Mouse (Mus musculus) limb, embryonic 10.5 days (tissue): ENCODE measurements around the gene St6gal1. TPM values are rescaled to one million over a fixed set of nuclear protein-coding genes. Genes with fewer than 3 reads are reported as not detected.

Source experiments
- DNase-seq: peaks from one replicate; pipeline ENCODE4 v3.0.0-alpha.2; 2017; ENCODE audit warnings: low spot score
- H3K27ac ChIP-seq: fragments of 300-500 bp; sonication (generic); 2 replicates; pipeline ENCODE4 v1.5.1; 2016; ENCODE audit warnings: mild to moderate bottlenecking
- H3K27me3 ChIP-seq: fragments of 300-500 bp; sonication (generic); 2 replicates; pipeline ENCODE4 v1.6.1; 2016; ENCODE audit warnings: low read depth, mild to moderate bottlenecking; ENCODE audit not compliant: poor library complexity, severe bottlenecking
- H3K36me3 ChIP-seq: fragments of 300-500 bp; sonication (generic); 2 replicates; pipeline ENCODE4 v1.6.1; 2016; ENCODE audit warnings: mild to moderate bottlenecking, moderate library complexity
- H3K4me1 ChIP-seq: fragments of 300-500 bp; sonication (generic); 2 replicates; pipeline ENCODE4 v1.6.1; 2016
- H3K4me3 ChIP-seq: fragments of 300-500 bp; sonication (generic); 2 replicates; pipeline ENCODE4 v1.5.1; 2016; ENCODE audit warnings: mild to moderate bottlenecking, moderate library complexity
- H3K9me3 ChIP-seq: fragments of 300-500 bp; sonication (generic); replicated peaks from 2 replicates; pipeline ENCODE4 v1.6.1; 2016; ENCODE audit warnings: mild to moderate bottlenecking
- WGBS: fragments of 180-500 bp; shearing (Covaris S2); methylation state at CpG from one replicate; pipeline ENCODE4 v1.1.7; 2016; 5-methylcytosine and 5-hydroxymethylcytosine counted together
- polyA plus RNA-seq: library from polyadenylated mRNA; unstranded; fragments of >200 nt; fragmentation: Nextera tagmentation; extraction: Ambion mirVana; gene quantifications from 2 replicates; pipeline ENCODE4 v1.2.1, GENCODE M21; 2016

The St6gal1 gene
- polyA plus RNA-seq, 1 experiment from 2014 or later: 26.7 TPM

DNA sequence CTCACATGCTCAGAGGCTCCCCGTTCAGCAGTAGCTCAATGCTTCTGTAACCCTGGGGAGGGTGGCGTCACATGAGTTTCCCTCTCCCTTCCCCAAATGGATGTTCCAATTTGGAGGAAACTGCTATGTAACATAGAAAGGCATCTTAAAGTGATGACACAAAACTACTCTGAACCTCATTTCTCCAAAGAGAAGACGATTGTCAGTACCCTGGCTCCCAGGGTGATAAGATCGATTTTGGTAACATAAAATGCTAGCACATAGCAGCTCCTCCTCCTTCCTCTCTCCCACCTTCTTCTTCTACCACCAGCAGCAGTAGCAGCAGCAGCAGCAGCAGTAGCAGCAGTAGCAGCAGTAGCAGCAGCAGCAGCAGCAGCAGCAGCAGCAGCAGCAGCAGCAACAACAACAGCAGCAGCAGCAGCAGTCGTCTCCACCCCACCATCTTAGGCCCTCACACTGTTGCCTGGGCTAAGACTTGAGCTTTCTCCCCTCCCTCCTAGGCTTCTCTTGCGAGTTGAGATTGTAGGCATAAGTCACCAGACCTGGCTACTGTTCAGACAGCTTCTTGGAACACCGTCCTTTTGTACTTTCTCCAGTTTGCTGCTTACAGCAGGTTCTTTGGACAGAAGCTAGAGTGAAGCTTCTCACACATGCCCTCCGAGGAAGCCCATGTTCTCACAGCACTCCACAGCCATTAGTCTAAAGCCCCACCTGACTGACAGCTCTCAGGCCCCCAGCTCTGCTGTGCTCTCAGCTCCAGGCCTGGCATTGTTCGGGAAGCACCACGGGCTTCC is 81.5 kb downstream of the St6gal1 start:
- no peak for DNase-seq
- H3K4me1 ChIP-seq: peaks cover 4% of the 10 kb centered on the region; the same call in 1 of the 2 replicates
- no peak overlapping the region for H3K4me3 ChIP-seq
- 81% methylated on average over 10 of the region's 10 CpGs for WGBS
- peaks cover 15% of the 10 kb centered on the region for H3K36me3 ChIP-seq
- H3K9me3 ChIP-seq: no peaks in the 10 kb centered on the region
- no peaks in the 10 kb centered on the region for H3K27me3 ChIP-seq
- H3K27ac ChIP-seq: no peak overlapping the region

DNA sequence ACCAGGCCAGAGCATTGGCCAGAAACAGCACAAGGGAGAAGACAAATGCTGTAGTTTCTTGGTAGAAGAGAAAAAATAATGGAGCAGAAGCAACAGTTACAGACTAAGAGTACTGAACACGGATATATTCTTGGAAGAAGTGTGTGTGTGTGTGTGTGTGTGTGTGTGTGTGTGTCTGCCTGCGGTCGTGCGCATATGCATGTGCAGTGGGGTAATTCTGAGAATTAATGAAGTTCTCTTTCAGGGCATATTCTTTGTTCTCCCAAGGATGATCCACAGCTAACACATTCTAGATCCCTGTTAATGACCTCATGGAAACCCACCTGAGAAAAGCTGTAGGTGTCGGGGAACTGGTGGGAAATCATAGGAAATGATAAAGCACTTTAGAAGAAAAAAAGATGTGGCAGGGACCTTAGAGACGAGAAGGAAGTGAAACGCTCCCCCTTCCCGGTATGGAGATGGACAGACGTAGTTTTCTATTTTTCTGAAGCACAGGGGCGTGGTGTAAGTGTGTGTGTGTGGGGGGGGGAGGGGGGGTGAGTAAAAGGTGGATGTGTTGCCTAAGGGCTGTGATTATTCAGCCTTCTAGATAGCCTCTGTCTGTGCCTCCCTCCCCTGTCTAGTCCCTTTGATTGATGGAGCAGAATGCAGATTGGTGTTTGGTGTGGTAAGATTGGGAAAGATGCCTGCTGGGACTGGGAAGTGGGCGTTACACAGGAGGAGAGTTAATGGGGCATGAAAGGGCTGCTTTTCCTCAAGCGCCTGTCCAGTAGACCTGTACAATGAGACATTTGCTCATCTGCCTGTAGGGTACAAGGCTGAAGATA is 82.8 kb downstream of the St6gal1 start:
- no peaks in the 10 kb centered on the region for H3K9me3 ChIP-seq
- no peak overlapping the region for H3K4me3 ChIP-seq
- no peak overlapping the region for H3K27ac ChIP-seq
- DNase-seq: no peak
- H3K27me3 ChIP-seq: no peaks in the 10 kb centered on the region
- peaks cover 4% of the 10 kb centered on the region; the same call in 1 of the 2 replicates for H3K4me1 ChIP-seq
- H3K36me3 ChIP-seq: peaks cover 15% of the 10 kb centered on the region
- WGBS: 58% methylated on average over 12 of the region's 12 CpGs

DNA sequence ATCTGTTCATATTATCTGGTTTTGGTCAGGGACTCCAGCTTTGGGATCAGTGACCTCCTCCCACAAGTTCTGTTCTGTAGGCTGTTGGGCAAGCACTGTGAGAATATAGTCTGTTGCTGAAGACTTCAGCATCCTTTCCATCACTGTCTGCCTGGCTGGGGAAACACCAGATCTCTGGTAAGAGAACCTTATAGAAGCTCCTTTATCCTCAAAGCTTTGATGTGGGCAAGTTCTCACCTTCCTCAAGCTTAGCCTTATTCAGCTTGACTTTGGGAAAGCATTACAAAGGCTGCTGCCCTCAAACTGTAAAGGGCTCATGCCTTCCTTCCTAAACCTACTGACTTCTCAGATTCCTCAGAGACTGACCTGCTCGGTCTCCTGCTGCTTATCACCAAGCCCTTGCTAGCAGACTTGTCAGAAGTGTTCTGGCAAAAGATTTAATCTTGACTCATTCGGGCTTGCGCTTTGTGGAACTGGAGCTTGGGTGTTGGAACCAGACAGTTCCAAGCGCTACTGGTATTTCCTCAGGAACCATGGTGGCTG is 83.5 kb downstream of the St6gal1 start:
- Histone ChIP-seq H3K4me1 (peaks cover 2% of the 10 kb centered on the region; the same call in 1 of the 2 replicates), H3K36me3 (peaks cover 15% of the 10 kb centered on the region), H3K27ac (no peak overlapping the region), H3K27me3 (no peaks in the 10 kb centered on the region), H3K4me3 (no peak overlapping the region), H3K9me3 (no peaks in the 10 kb centered on the region)
- WGBS: 42% methylated on average over 4 of the region's 4 CpGs
- DNase-seq: no peak

DNA sequence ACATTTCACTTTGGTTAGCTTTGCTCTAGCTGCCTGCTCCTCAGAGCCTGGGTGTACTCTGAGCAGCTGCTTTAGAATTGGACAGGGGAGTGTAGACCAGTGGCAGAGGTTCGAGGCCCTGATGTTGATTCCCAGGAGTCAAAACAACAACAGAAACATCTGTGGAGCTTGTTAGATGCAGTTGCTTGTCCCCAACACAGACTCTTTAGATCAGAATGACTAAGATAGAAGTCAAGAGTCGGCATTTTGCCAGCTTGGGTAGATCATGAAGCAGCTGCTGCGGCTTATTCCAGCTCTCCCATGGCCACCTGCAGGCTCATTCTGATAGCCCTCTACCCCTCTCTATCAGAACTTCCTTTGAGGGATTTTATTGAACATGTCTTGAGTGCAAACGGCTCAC is 84.5 kb downstream of the St6gal1 start:
- no peaks in the 10 kb centered on the region for H3K27me3 ChIP-seq
- no peaks in the 10 kb centered on the region for H3K4me1 ChIP-seq
- no peak overlapping the region for H3K4me3 ChIP-seq
- peaks cover 11% of the 10 kb centered on the region for H3K36me3 ChIP-seq
- no peak for DNase-seq
- H3K9me3 ChIP-seq: no peaks in the 10 kb centered on the region
- no peak overlapping the region for H3K27ac ChIP-seq
- 80% methylated on average over 4 of the region's 4 CpGs for WGBS

DNA sequence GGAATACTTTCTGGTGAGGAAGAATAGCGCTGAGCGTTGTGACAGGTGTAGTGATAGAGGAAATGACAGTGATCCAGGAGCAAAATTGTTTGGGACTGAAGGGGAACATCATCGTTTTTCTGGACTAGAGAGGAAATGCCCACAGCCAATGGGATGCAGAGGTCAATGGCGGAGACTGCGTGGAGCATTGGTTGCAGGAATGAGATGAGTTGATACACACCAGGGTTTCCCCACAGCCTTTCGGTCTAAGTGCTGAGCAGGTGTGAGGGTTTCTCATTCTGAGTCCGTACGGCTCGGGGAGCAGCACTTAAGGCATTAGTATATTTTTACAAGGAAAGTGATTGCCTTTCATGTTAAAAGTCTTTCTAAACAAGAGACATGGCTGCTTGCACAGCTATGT is 88.1 kb downstream of the St6gal1 start:
- H3K4me1 ChIP-seq: 0 out of 2 replicates have a peak, but pooled peaks cover 3% of the 10 kb centered on the region
- no peak for DNase-seq
- no peak overlapping the region for H3K4me3 ChIP-seq
- 94% methylated on average over 9 of the region's 9 CpGs for WGBS
- no peak overlapping the region for H3K27ac ChIP-seq
- H3K9me3 ChIP-seq: no peaks in the 10 kb centered on the region
- H3K36me3 ChIP-seq: peaks cover 10% of the 10 kb centered on the region; the same call in 1 of the 2 replicates
- H3K27me3 ChIP-seq: no peaks in the 10 kb centered on the region

DNA sequence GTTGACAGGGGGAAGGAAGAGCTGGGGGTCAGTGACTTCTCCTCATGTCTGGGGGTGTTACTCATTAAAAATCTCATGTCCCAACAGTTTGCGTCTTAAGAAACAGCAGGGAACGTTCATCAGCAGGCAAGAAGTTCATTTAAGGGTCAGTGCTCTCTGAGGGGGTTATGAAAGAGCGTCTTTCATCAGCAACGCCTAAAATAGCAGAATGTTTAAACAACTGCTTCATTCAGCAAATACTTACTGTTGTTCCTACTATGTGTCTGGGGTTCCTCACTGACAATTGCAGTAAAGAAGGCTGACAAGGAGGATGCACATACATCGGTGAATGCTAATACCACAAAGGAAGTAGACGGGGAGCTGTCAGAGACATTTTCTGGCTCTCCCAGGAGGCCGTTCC is 90.2 kb downstream of the St6gal1 start:
- WGBS: 66% methylated on average over 7 of the region's 7 CpGs
- peaks cover 27% of the 10 kb centered on the region for H3K36me3 ChIP-seq
- H3K27ac ChIP-seq: no peak overlapping the region
- H3K27me3 ChIP-seq: no peaks in the 10 kb centered on the region
- H3K4me1 ChIP-seq: 0 out of 2 replicates have a peak, but pooled peaks cover 3% of the 10 kb centered on the region
- DNase-seq: no peak
- no peak overlapping the region for H3K4me3 ChIP-seq
- H3K9me3 ChIP-seq: no peaks in the 10 kb centered on the region

DNA sequence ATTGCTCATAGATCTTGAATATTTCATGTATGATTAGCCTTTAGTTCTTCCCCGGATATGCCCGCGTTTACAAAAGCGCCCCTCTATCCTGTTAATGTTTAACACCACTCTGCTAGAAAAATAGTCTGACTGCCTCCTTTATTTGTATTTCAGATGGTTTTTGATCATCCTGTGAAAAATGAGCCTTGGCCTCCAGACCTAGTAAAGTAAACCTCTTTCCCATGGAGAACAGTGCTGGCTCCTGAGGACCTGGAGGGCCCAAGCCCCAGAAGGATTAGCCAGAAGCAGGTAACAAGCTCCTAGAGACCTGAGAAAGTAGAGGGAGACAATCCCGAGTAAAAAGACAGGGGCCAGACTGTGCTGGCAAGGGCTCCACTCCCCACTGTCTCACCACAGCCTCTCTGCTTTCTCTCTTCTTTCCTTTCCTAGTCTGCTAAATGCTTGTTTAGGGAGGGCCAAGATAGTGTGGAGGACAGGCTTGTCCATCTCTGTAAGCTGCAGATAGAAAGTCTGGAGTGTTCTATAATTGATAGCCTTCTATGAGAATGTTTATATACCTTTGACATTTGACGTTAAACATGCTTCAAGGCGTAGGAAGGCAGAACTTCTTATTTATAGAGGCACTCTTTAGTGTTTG is 93.0 kb downstream of the St6gal1 start:
- Histone ChIP-seq H3K9me3 (no peaks in the 10 kb centered on the region), H3K4me3 (no peak overlapping the region), H3K36me3 (peaks cover 53% of the 10 kb centered on the region), H3K4me1 (0 out of 2 replicates have a peak, but pooled peaks cover 3% of the 10 kb centered on the region), H3K27ac (no peak overlapping the region), H3K27me3 (no peaks in the 10 kb centered on the region)
- 84% methylated on average over 7 of the region's 7 CpGs for WGBS
- no peak for DNase-seq

DNA sequence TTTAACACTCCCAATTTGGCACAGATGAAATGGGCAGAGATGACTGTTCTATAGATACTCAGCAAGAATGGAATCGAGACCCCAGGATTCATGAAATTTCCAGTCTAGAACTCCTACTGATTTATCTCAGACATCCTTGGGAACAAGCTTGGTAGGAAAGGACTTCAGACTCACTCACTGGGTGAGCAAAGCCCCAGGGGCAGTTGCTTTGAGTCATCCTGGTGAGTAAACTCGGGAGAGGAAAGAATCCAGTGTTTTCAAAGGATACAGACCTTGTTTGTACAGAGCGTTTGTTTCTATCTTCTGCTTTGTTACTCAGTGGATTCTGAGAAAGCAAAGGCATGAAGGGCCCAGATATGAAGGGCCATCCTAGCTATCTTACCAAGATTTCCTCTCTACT is 95.5 kb downstream of the St6gal1 start:
- H3K4me3 ChIP-seq: no peak overlapping the region
- 89% methylated on average over 3 of the region's 3 CpGs for WGBS
- H3K27me3 ChIP-seq: no peaks in the 10 kb centered on the region
- DNase-seq: no peak
- no peaks in the 10 kb centered on the region for H3K9me3 ChIP-seq
- peaks cover 57% of the 10 kb centered on the region for H3K36me3 ChIP-seq
- 0 out of 2 replicates have a peak, but pooled peaks cover under 1% of the 10 kb centered on the region for H3K4me1 ChIP-seq
- H3K27ac ChIP-seq: no peak overlapping the region

DNA sequence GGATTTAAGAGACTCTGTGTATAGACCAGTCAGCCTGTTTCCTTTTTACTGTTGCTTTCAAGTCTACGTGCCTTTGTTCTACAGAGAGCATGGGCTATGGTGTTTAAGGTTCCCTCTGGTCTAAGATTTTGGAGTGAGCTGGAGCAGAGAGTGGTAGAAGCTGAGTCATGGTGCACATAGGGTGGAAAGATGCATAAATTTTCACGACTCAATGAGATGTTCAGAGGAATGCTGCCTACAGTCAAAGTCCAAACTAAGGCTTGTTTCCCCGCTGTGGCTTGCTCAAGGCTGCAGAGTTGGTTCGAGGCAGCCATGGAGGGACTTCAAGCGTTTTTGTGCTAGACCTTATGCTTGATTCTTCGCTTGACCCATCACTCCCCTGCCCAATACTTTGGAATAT is 96.0 kb downstream of the St6gal1 start:
- no peak overlapping the region for H3K4me3 ChIP-seq
- WGBS: 94% methylated on average over 6 of the region's 6 CpGs
- no peak for DNase-seq

DNA sequence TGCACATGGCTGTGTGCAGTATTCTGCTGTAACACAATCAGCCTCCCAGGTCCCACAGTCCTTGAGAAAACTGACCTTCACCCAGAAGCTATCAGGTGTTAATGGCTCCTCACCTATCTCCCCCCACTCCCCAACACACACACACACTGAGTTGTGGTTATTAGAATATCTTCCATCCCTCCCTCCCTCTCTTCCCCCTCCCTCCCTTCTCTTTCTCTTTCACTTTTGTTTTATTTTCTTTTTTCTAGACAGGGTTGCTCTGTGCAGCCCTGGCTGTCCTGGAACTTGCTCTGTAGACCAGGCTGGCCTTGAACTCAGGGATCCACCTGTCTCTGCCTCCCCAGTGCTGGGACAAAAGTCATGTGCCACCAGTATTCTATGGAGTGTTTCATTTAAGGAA is 97.9 kb downstream of the St6gal1 start:
- no peak overlapping the region for H3K4me3 ChIP-seq
- no peak for DNase-seq
- H3K36me3 ChIP-seq: peaks cover 60% of the 10 kb centered on the region
- H3K9me3 ChIP-seq: no peaks in the 10 kb centered on the region
- H3K4me1 ChIP-seq: peaks cover 5% of the 10 kb centered on the region; the same call in 1 of the 2 replicates
- no peaks in the 10 kb centered on the region for H3K27me3 ChIP-seq
- H3K27ac ChIP-seq: no peak overlapping the region

More for the DNA sequence above, 96.0 kb downstream of the St6gal1 start:
- Histone ChIP-seq H3K27ac (no peak overlapping the region), H3K27me3 (no peaks in the 10 kb centered on the region), H3K9me3 (no peaks in the 10 kb centered on the region), H3K36me3 (peaks cover 58% of the 10 kb centered on the region), H3K4me1 (peaks cover 5% of the 10 kb centered on the region; the same call in 1 of the 2 replicates)

DNA sequence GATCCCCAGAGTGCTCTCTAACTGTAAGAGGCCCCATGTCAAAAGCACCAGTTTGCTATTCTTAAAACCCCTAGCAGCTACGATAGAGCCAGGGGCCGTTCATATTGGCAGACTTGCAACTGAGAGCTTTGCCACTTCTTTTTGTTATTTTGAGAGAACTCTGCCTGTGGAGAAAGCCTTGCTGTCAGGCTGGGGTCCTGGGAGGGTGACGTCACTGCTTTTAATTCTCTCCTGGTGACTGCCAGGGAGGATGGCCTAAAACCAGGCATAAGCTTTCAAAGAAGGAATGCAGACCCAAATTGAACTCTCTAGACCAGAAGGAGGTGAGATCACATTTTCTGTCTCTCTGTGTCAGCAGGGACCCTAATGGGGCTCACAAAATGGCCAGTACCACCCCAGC is 99.4 kb downstream of the St6gal1 start:
- DNase-seq: no peak
- Histone ChIP-seq H3K27ac (no peak overlapping the region), H3K4me3 (no peak overlapping the region), H3K9me3 (no peaks in the 10 kb centered on the region), H3K27me3 (no peaks in the 10 kb centered on the region), H3K4me1 (peaks cover 5% of the 10 kb centered on the region; the same call in 1 of the 2 replicates), H3K36me3 (peaks cover 60% of the 10 kb centered on the region)
- 59% methylated on average over 3 of the region's 3 CpGs for WGBS

DNA sequence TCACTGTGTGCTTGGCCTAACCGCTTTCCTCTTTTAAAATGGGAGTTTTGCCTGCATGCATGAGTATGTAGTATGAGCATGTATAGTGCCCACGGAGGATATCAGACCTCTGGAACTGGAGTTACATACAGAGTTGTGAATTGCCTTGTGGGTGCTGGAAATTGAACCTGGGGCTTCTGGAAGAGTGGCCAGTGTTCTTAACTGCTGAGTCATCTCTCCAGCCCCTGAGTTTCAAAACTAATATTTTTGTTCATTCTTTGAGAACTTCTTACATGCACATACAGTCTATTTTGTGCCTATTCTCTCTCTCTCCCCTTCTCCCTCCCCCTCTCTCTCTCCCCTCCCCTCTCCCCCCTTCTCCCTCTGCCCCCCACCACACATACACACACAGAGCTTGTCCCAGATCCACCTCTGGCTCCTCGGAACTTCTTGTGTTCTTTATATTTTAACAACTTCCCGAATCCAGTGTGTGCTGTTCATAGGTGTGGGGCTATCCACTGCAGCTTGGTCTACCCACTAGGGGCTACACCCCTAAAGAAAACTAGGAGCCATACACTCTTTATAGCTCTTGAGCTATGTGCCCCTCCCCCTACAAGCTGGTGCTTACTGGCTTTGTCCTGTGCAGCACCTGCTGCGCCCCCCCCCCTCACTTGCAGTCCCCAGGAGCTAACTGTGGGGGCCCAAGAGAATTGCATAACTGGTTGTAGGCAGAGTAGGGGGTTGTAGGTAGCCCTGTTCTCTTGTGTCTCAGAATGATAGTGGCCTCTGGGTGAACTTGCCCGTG is 100.5 kb downstream of the St6gal1 start:
- Histone ChIP-seq H3K4me3 (no peak overlapping the region), H3K4me1 (peaks cover 5% of the 10 kb centered on the region; the same call in 1 of the 2 replicates), H3K27ac (no peak overlapping the region), H3K36me3 (peaks cover 63% of the 10 kb centered on the region), H3K27me3 (no peaks in the 10 kb centered on the region), H3K9me3 (no peaks in the 10 kb centered on the region)
- WGBS: 79% methylated on average over 6 of the region's 6 CpGs
- DNase-seq: no peak
